10 mouse cellular contexts compared by ENCODE assay signal in the genomic region with DNA sequence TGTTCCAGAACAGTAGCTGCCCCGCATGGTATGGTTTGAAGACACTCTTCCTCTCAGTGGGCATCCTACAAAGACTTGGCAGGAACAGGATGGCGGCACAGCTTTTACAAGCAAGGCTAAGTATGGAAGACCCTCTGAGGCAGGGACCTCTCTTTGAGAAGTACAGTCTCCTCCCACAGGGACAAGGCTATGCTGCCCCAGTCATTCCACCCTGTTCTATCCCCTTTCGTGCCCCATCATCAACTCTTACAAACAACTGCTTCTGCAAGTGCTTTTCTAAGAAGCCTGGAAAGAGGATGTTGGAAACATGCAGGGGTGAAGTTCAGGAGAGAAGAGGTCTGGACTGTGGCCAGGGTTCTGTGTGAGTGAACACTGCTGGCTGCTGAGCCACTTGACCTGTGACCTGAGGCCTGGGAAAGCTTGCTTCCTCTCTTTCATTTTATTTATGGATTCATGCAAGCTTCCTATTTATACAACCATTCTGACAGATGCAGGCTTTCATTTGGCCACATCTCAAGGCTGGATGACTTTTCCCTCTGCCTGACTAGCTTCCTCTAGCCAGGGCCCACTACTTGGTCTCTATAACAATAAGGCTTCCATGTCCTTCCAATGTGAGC.
DNase-seq lines count a peak whose midpoint lies in the region; ATAC-seq and TF ChIP-seq lines count a peak whose summit lies in the region.
"Had no signal": no experiment of that assay in that cellular context is flagged by ENCODE, and none has a peak within 500 bp of the region (broad histone marks: within the 10 kb centered on the region; RNA-seq: fewer than 3 reads in every experiment).

No protein-coding gene starts in this region.

- no peak for TF ChIP-seq CTCF in midbrain, postnatal 0 days (IDR thresholded peaks at IDR 0.05)

- no peak overlapping the region for H3K4me2 ChIP-seq in midbrain, postnatal 0 days (ENCODE audit: low read depth, low read length, poor library complexity, severe bottlenecking)
- H3K4me2 ChIP-seq in midbrain, embryonic 14.5 days (ENCODE audit: low read length): no peak overlapping the region
- H3K4me2 ChIP-seq in stomach, embryonic 15.5 days: no peak overlapping the region
- no peak overlapping the region for H3K4me2 ChIP-seq in hindbrain, embryonic 11.5 days (replicated peaks; ENCODE audit: low read depth, low read length)

- DNase-seq in midbrain, postnatal 0 days (ENCODE audit: low spot score): peak; percentile 27
- DNase-seq in midbrain, embryonic 14.5 days: no peak
- DNase-seq in heart, adult 8-10 months (ENCODE audit: low spot score): peak; percentile 88
- DNase-seq in kidney, postnatal 10 days: peak; percentile 95
- DNase-seq in hindbrain, embryonic 11.5 days (ENCODE audit: low spot score): no peak
- no peak for DNase-seq in frontal cortex, postnatal 10 days (ENCODE audit: low spot score in 2 of 2)
- DNase-seq: cerebellum, adult 11-12 months had no signal

- H3K4me3 ChIP-seq in midbrain, postnatal 0 days (ENCODE audit: low read depth, low read length): no peak overlapping the region
- H3K4me3 ChIP-seq in midbrain, embryonic 14.5 days (replicated peaks; ENCODE audit: low read depth, low read length): no peak overlapping the region
- no peak overlapping the region for H3K4me3 ChIP-seq in stomach, embryonic 15.5 days (replicated peaks)
- no peak overlapping the region for H3K4me3 ChIP-seq in hindbrain, embryonic 11.5 days (ENCODE audit: low read depth, low read length)

- no peaks in the 10 kb centered on the region for H3K4me1 ChIP-seq in midbrain, postnatal 0 days (ENCODE audit: insufficient read depth, low read length)
- no peaks in the 10 kb centered on the region for H3K4me1 ChIP-seq in midbrain, embryonic 14.5 days (ENCODE audit: control insufficient read depth, insufficient read depth, low read length)
- 0 out of 2 replicates have a peak, but pooled peaks cover 8% of the 10 kb centered on the region for H3K4me1 ChIP-seq in stomach, embryonic 15.5 days
- no peaks in the 10 kb centered on the region for H3K4me1 ChIP-seq in hindbrain, embryonic 11.5 days (replicated peaks; ENCODE audit: control insufficient read depth, insufficient read depth, low read length)

- no peaks in the 10 kb centered on the region for H3K36me3 ChIP-seq in midbrain, postnatal 0 days (ENCODE audit: insufficient read depth, low read length)
- H3K36me3 ChIP-seq in midbrain, embryonic 14.5 days (ENCODE audit: control insufficient read depth, insufficient read depth, low read length): no peaks in the 10 kb centered on the region
- H3K36me3 ChIP-seq in stomach, embryonic 15.5 days: no peaks in the 10 kb centered on the region
- H3K36me3 ChIP-seq in hindbrain, embryonic 11.5 days (ENCODE audit: control insufficient read depth, insufficient read depth, low read length): no peaks in the 10 kb centered on the region

- H3K27me3 ChIP-seq in midbrain, postnatal 0 days (ENCODE audit: insufficient read depth, low read length): no peaks in the 10 kb centered on the region
- H3K27me3 ChIP-seq in midbrain, embryonic 14.5 days (ENCODE audit: control insufficient read depth, insufficient read depth, low read length): no peaks in the 10 kb centered on the region
- no peaks in the 10 kb centered on the region for H3K27me3 ChIP-seq in stomach, embryonic 15.5 days (replicated peaks)
- H3K27me3 ChIP-seq in hindbrain, embryonic 11.5 days (ENCODE audit: control insufficient read depth, insufficient read depth, low read length): no peaks in the 10 kb centered on the region
- H3K27me3 ChIP-seq: CH12.LX had no signal

- ATAC-seq in midbrain, postnatal 0 days (ENCODE audit: low FRiP score): no peak
- no peak for ATAC-seq in midbrain, embryonic 14.5 days (ENCODE audit: low FRiP score, low TSS enrichment)
- ATAC-seq in stomach, embryonic 15.5 days (ENCODE audit: insufficient read depth, low FRiP score, low read depth): peak; percentile 76; the same call in 1 of the 2 replicates
- ATAC-seq in hindbrain, embryonic 11.5 days (ENCODE audit: low FRiP score): no peak
- no peak for ATAC-seq in erythroid progenitor cell, adult 5-6 weeks (replicated peaks; ENCODE audit: low FRiP score, poor library complexity, severe bottlenecking)

- no peaks in the 10 kb centered on the region for H3K9me3 ChIP-seq in midbrain, postnatal 0 days (ENCODE audit: low read length)
- peaks cover 3% of the 10 kb centered on the region; the same call in 1 of the 2 replicates for H3K9me3 ChIP-seq in midbrain, embryonic 14.5 days (ENCODE audit: control insufficient read depth, low read length)
- H3K9me3 ChIP-seq in stomach, embryonic 15.5 days: 0 out of 2 replicates have a peak, but pooled peaks cover 3% of the 10 kb centered on the region
- H3K9me3 ChIP-seq in hindbrain, embryonic 11.5 days (ENCODE audit: control insufficient read depth, low read length): peaks cover 3% of the 10 kb centered on the region; the same call in 1 of the 2 replicates

- H3K9ac ChIP-seq in midbrain, postnatal 0 days (replicated peaks; ENCODE audit: low read length, poor library complexity, severe bottlenecking): no peak overlapping the region
- no peak overlapping the region for H3K9ac ChIP-seq in midbrain, embryonic 14.5 days (replicated peaks; ENCODE audit: low read length)
- no peak overlapping the region for H3K9ac ChIP-seq in stomach, embryonic 15.5 days
- H3K9ac ChIP-seq in hindbrain, embryonic 11.5 days (ENCODE audit: low read depth, low read length): no peak overlapping the region

- WGBS in midbrain, postnatal 0 days: 85% methylated on average over 3 of the region's 3 CpGs
- WGBS in midbrain, embryonic 14.5 days: 89% methylated on average over 3 of the region's 3 CpGs
- 66% methylated on average over 3 of the region's 3 CpGs for WGBS in stomach, embryonic 15.5 days
- 87% methylated on average over 3 of the region's 3 CpGs for WGBS in hindbrain, embryonic 11.5 days

- no peak overlapping the region for H3K27ac ChIP-seq in midbrain, postnatal 0 days (ENCODE audit: low read depth, low read length)
- H3K27ac ChIP-seq in midbrain, embryonic 14.5 days (replicated peaks; ENCODE audit: low read depth, low read length): no peak overlapping the region
- peak overlapping the region; percentile 75 for H3K27ac ChIP-seq in stomach, embryonic 15.5 days
- H3K27ac ChIP-seq in hindbrain, embryonic 11.5 days (ENCODE audit: low read depth, low read length): no peak overlapping the region

Comparison
In these comparisons a context has a peak if more than half of its experiments do, and no peak if none do; other contexts are left out.
1. DNase-seq: peak in midbrain, postnatal 0 days (single experiment), heart, adult 8-10 months (single experiment) and kidney, postnatal 10 days (single experiment); none in midbrain, embryonic 14.5 days (single experiment), hindbrain, embryonic 11.5 days (single experiment) and frontal cortex, postnatal 10 days (0 of 2).